Mouse (Mus musculus): ENCODE measurements around the gene En2. TPM values are rescaled to one million over a fixed set of nuclear protein-coding genes. Genes with fewer than 3 reads are reported as not detected.

Gene En2
- polyA plus RNA-seq, 1 experiment = not detected

DNA sequence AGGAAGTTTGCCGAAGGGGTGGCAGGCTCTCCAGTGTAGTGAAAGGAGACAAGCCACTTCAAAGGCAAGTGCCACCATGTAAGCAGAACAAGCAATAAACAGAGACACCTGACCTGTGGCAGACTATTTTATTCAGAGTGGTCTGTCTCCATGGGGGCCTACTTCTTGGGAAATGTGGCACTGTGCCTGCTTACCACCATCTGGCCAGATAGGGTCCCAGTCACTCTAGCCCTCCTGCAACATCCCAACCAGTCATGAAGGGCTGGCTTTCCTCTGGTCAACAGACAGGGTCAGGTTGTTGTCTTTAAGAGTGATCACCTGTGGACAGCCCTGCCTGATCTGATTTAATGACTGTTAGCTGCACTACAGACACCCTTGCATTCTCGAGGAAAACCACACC, 30.0 kb downstream of the En2 start:
- no peak for TF ChIP-seq GATA1 (IDR thresholded peaks at IDR 0.05; ENCODE audit: low read length)

- TF ChIP-seq GATA1 (IDR thresholded peaks at IDR 0.05; ENCODE audit: low read length) = no peak
Observed at GRCm38 (mm10) chr5:28199089-28199873, 33.8 kb downstream of the En2 start.

GRCm38 (mm10) chr5:28203086-28203485, 37.6 kb downstream of the En2 start:
- no peak for TF ChIP-seq GATA1 (IDR thresholded peaks at IDR 0.05; ENCODE audit: low read length)

DNA sequence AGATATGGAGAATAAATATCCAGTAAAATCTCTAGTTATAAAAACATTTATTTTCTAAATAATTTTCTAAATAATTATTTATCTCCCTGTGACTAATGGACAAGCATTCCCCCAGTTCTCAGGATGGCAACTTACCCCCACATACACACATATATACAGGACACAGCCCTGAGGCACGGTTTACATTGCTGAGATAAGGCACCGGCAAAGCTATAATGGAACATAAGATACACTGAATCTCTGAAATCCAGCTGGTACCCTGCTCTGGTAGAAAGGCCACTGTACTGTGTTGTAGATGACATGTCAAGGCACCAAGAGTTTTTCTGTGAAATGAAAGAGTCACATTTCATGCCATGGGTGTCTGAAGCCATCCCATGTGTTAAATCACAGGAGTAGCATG, 39.2 kb downstream of the En2 start:
- no peak for TF ChIP-seq GATA1 (IDR thresholded peaks at IDR 0.05; ENCODE audit: low read length)

DNA sequence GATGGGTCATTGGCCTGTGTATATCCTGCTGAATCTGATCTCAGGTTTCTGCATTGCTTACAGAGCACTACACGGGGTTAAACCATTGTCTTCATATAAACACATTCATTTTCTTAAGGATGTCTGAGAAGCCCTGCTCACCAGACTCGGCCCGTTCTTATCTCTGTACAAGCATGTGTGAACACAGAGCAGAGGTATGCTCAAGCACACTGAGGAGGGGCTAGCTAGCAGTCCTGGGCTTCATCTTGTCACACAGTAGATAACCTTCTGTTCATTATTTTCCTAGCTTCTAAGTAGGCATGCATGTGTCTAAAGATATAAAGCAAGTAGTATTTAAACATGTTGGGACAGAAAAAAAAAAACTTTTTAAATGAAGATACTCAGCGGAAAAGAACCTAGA, 41.0 kb downstream of the En2 start:
- no peak for TF ChIP-seq GATA1 (IDR thresholded peaks at IDR 0.05; ENCODE audit: low read length)

DNA sequence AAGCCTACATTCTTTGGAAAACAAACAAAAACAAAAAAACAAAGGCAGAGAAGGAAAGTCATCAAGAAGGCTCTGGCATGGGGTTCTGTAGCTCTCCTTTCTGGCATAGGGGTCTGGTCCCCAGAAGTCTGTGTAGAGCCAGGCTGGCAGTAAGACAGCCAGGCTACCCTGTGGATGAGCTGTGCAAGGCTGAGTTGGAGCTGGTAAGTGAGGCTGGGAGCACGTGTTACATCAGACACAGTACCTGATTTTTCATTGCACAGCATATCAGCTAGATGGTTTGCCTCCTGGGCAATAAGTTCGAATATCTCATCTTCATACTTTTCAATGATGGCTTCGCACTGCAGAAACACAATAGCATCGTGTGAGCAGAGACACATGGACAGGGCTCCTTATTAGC, 41.5 kb downstream of the En2 start:
- TF ChIP-seq GATA1 (IDR thresholded peaks at IDR 0.05; ENCODE audit: low read length) = no peak

GRCm38 (mm10) chr5:28208726-28209520, 43.4 kb downstream of the En2 start:
- TF ChIP-seq GATA1 (IDR thresholded peaks at IDR 0.05; ENCODE audit: low read length) = no peak

GRCm38 (mm10) chr5:28209549-28210431, 44.3 kb downstream of the En2 start:
- no peak for TF ChIP-seq GATA1 (IDR thresholded peaks at IDR 0.05; ENCODE audit: low read length)

DNA sequence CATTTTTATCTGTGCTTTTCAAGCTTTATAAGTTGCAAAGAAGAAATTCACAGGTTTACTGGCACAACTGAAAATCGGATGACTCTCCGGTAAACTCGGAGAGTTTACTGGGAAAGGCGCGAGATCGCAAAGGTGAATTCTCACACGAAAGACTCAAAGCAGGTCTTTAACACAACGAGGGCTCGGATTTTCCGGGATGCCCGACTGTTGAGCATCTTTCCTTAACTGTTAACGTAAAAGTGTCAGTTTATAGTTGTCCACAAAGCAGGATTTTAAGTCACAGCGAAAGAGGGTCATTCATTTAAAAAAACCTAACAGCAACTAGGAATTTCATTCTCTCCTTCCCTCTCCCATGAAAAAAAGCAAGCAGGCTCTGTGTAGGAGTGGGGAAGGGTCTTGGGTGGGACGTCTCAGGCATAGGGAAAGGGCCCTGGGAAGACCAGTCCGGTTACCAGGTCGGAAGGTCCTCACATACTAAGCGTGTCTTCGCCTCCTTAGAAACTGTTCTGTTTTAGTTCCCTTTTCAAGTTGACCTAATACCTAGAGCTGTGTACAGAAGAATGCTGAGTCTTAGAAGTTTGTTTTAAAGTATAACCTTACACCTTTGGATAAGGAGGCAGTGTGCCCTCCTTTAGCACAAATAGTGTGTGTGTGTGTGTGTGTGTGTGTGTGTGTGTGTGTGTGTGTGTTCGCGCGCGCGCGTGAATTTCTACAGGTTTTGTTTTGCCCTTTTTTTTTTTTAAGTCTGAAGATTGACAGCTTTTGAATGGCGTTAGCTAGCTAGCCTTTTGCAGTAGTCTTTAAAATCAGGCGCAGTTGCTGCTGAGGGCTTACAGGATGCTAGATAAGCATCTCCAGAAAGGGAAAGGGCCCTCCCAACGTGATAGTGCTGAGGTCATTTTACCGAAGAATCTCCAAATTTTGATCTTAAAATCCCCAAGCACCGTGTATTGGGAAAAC, 45.4 kb downstream of the En2 start:
- TF ChIP-seq GATA1 (IDR thresholded peaks at IDR 0.05; ENCODE audit: low read length) = no peak

GRCm38 (mm10) chr5:28211651-28212310, 46.3 kb downstream of the En2 start:
- TF ChIP-seq GATA1 (IDR thresholded peaks at IDR 0.05; ENCODE audit: low read length) = no peak

- no peak for TF ChIP-seq GATA1 (IDR thresholded peaks at IDR 0.05; ENCODE audit: low read length)
Observed at GRCm38 (mm10) chr5:28213441-28213840, 47.9 kb downstream of the En2 start.

DNA sequence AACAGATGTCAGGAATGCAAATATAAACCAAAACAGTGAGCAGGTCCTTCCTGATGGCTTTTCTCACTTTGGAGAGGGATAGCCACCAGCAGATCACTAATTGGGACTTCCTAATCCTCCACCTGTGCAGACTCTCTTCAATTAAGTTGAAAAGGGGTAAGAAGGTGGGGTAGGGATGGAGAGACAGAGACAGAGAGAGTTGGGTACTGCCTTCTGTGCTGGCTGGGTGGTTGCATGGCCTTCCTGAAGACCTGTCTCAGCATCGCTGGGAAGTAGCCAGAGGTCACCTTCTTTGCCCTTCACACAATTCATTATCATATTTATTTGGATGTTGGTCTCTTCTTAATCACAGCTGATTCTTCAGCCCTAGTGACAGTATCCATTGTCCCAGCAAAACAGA, 54.1 kb downstream of the En2 start:
- TF ChIP-seq GATA1 (IDR thresholded peaks at IDR 0.05; ENCODE audit: low read length) = no peak

Other genes starting within 250 kb of the En2 start
- gene Insig1, start 94.3 kb upstream of the En2 start, polyA plus RNA-seq (2012) = not detected in 2 replicates
- not detected in 2 replicates for gene Cnpy1, start 80.1 kb downstream of the En2 start, polyA plus RNA-seq (2012)
- 47.1 and 48.0 TPM in 2 replicates for gene Rbm33, start 151.4 kb downstream of the En2 start, polyA plus RNA-seq (2012)